Mouse (Mus musculus) testis, adult 10 weeks (tissue): ENCODE measurements around the gene Krtap14. TPM values are rescaled to one million over a fixed set of nuclear protein-coding genes. Genes with fewer than 3 reads are reported as not detected.

Experiments
- polyA plus RNA-seq: library from polyadenylated mRNA; stranded (reverse); fragments of 350-450 nt; fragmentation: Illumina TruSeq; extraction: RNeasy Lipid Tissue Mini Kit (QIAGEN cat#74804); gene quantifications from one replicate; pipeline ENCODE4 v1.2.3, GENCODE M21; 2014; ENCODE audit warnings: low read depth, low replicate concordance

The Krtap14 gene
- polyA plus RNA-seq = not detected

GRCm38 (mm10) chr16:88826095-88826652 lies at the start of gene Krtap14:
TSS of gene Krtap14 (minus strand) at chr16:88826145.

GRCm38 (mm10) chr16:88874169-88874568 lies 48.2 kb upstream of the Krtap14 start, which contains the start of gene Krtap19-2:
TSS of gene Krtap19-2 (minus strand) at chr16:88874269.

GRCm38 (mm10) chr16:88869311-88869710 lies 43.4 kb upstream of the Krtap14 start, which contains the start of gene Krtap19-1:
TSS of gene Krtap19-1 (minus strand) at chr16:88869411.

GRCm38 (mm10) chr16:88820066-88820465 lies 5.9 kb downstream of the Krtap14 start, which contains the start of gene Krtap15:
TSS of gene Krtap15 (plus strand) at chr16:88820215.

GRCm38 (mm10) chr16:88811827-88812226 lies 14.1 kb downstream of the Krtap14 start, which contains the start of gene Gm20741:
TSS of gene Gm20741 (minus strand) at chr16:88812220.

GRCm38 (mm10) chr16:88777596-88777995 lies 48.3 kb downstream of the Krtap14 start, which contains the start of gene Gm5965:
TSS of gene Gm5965 (plus strand) at chr16:88777896.

GRCm38 (mm10) chr16:88774106-88774505 lies 51.8 kb downstream of the Krtap14 start, which contains the start of gene 2310057N15Rik:
TSS of gene 2310057N15Rik (minus strand) at chr16:88774206.

Other genes with a start within 250 kb of the Krtap14 start
- 0.29 TPM for gene Krtap24-1, start 213.9 kb downstream of the Krtap14 start, polyA plus RNA-seq
- not detected for gene 2310079G19Rik, start 198.5 kb downstream of the Krtap14 start, polyA plus RNA-seq
- gene Krtap26-1, start 178.3 kb downstream of the Krtap14 start, polyA plus RNA-seq = not detected
- not detected for gene Krtap27-1, start 154.5 kb downstream of the Krtap14 start, polyA plus RNA-seq
- gene 2310061N02Rik, start 118.2 kb downstream of the Krtap14 start, polyA plus RNA-seq = not detected
- not detected for gene Krtap13-1, start 97.3 kb downstream of the Krtap14 start, polyA plus RNA-seq
- not detected for gene Krtap13, start 74.5 kb downstream of the Krtap14 start, polyA plus RNA-seq
- not detected for gene 2310034C09Rik, start 67.3 kb downstream of the Krtap14 start, polyA plus RNA-seq
- gene 2310057N15Rik, start 51.9 kb downstream of the Krtap14 start, polyA plus RNA-seq = not detected
- gene Gm5965, start 48.2 kb downstream of the Krtap14 start, polyA plus RNA-seq = not detected
- gene Gm20741, start 13.9 kb downstream of the Krtap14 start, polyA plus RNA-seq = not detected
- gene Krtap15, start 5.9 kb downstream of the Krtap14 start, polyA plus RNA-seq = not detected
- gene Krtap19-1, start 43.3 kb upstream of the Krtap14 start, polyA plus RNA-seq = not detected
- gene Krtap19-2, start 48.1 kb upstream of the Krtap14 start, polyA plus RNA-seq = not detected
- not detected for gene Krtap19-3, start 51.9 kb upstream of the Krtap14 start, polyA plus RNA-seq
- gene Krtap19-4, start 58.9 kb upstream of the Krtap14 start, polyA plus RNA-seq = not detected
- gene Krtap19-5, start 70.3 kb upstream of the Krtap14 start, polyA plus RNA-seq = not detected
- gene Krtap19-9b, start 106.1 kb upstream of the Krtap14 start, polyA plus RNA-seq = not detected
- not detected for gene Krtap16-3, start 136.7 kb upstream of the Krtap14 start, polyA plus RNA-seq
- not detected for gene Krtap22-2, start 184.6 kb upstream of the Krtap14 start, polyA plus RNA-seq
- gene Gm10229, start 189.1 kb upstream of the Krtap14 start, polyA plus RNA-seq = not detected
- not detected for gene Krtap6-1, start 205.6 kb upstream of the Krtap14 start, polyA plus RNA-seq
- not detected for gene Gm10228, start 215.3 kb upstream of the Krtap14 start, polyA plus RNA-seq
- not detected for gene Krtap6-5, start 221.7 kb upstream of the Krtap14 start, polyA plus RNA-seq
- gene 1110025L11Rik, start 237.9 kb upstream of the Krtap14 start, polyA plus RNA-seq = 0.45 TPM